Mouse (Mus musculus) kidney, adult 2 months (tissue): ENCODE results near the gene Gm5475.

Experiments used
- CTCF ChIP-seq: fragments of 200-500 bp; conservative IDR thresholded peaks from 2 replicates; pipeline ENCODE4 v1.5.1; 2011; ENCODE audit warnings: low read depth, mild to moderate bottlenecking, control low read depth, low read length, moderate library complexity, mixed read lengths; ENCODE audit not compliant: insufficient read depth, insufficient read length
- POLR2A ChIP-seq: fragments of 200-500 bp; IDR thresholded peaks from one replicate; pipeline ENCODE4 v1.6.1; 2011; ENCODE audit warnings: low read depth, low read length, control low read depth

GRCm38 (mm10) chr15:100393016-100393415, 28.9 kb upstream of the Gm5475 start:
- TF ChIP-seq CTCF (no peak), POLR2A (no peak)
